Mouse (Mus musculus) gonadal fat pad, adult 2 months (tissue): ENCODE data around the gene Snx29. TPM values are rescaled to one million over a fixed set of nuclear protein-coding genes. Genes with fewer than 3 reads are reported as not detected.

Source experiments
- DNase-seq: peaks from one replicate; pipeline ENCODE4 v3.0.0-alpha.2; 2012; ENCODE audit warnings: low read depth
- polyA plus RNA-seq: library from polyadenylated mRNA; depleted of rRNA; stranded (reverse); fragments of >200 nt; gene quantifications from 2 replicates; pipeline ENCODE4 v1.2.3, GENCODE M21; 2012

Snx29 gene
- polyA plus RNA-seq, 1 experiment = 5.6 TPM

DNA sequence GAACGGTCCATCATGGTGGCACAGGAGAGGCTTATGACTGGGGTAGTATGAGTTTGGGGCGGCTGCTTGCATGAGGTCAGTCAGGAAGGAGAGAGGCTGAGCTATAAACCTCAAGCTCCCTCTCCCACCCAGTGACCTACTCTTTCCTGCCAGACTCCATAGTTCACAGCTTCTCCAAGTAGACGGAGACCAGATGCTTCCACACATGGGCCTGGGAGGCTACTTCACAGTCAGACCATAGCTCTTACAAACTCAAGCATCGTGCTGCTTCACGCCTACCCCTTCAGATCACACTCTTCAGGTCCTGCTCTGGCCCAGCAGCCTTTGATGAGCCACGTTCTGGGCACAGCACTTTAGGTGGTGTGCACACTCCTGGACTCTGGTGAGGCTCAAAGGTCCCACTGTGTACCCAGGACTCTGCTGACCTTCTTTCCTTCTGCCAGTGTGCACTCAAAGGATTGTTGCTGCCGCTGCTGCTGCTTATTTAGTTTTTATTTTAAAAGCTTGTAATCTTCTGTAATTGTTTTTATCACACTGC, 313.6 kb downstream of the Snx29 start:
- DNase-seq = no peak

DNA sequence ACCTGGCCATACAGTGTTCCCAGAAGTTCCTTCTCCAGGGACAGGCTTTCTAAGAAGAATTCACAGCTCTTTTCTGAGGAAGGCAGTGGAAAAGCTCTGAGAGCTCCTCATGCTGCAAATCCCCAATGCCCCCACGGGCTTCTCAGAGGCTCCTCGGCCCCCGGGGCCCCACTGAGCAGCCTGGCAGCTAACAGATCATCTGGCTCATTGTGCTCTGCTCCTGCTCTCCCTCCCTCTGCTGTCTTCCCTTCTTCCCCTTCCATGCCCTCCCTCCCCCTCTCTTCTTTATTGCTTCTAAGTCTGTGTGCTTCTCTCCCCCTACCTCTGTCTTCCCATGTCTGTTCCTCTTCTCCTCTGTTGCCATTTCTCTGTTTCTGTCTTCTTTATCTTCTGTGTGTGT, 314.2 kb downstream of the Snx29 start:
- no peak for DNase-seq

DNA sequence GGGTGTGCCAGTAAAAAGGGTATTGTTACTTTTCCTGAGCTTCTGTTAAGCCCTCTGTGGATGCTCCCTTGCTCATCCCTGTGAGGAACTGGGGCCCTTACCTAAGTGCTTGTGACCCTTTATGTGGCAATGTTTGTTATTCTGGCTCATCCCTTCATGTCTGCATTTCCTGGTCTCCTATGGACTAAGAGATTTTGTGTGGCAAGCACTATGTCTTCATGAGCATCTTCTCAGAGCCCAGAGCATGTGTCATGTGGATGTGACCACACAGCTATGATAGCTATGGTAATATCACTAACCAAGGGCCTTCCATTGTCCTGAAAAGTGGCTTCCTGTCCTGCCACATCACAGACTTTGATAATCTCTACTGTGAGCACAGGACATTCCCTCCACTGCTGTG, 315.1 kb downstream of the Snx29 start:
- no peak for DNase-seq

DNA sequence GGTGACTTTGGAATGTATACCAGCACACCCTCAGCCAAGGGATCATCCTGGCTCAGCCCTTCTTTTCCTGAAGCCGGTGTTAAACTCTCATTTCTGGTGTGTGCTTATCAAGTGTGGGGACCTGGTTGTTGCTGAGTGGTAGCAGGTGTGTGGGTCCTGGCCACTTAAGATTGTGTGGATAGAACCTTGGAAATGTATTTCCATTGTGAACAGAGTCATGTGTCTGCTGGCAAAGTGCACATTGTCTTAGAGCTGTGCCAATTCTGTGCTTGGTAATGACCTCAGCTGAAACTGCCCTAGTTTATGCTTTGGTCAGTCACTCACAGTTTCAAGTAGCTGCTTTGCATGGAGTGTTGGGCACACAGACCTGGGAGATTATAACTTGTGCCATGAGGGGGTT, 316.0 kb downstream of the Snx29 start:
- no peak for DNase-seq

DNA sequence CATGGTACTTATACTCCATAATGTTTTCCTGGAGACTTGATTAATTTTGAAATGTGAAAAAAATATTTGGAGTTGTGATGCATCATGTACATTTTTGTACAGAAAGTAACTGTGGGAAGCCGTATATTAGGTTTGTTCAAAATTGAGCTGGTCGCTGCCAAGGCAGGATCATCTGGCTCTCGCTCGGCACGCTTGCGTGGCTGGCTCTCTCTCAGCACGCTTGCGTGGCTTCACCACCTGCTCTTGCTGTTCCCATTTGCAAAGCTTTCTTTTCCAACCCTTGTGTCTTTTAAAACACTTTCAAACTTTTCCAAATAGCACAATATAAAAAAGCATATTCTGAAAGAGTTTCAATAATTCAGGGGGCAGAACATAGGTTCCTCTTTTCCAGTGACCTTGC, 317.2 kb downstream of the Snx29 start:
- DNase-seq = no peak

DNA sequence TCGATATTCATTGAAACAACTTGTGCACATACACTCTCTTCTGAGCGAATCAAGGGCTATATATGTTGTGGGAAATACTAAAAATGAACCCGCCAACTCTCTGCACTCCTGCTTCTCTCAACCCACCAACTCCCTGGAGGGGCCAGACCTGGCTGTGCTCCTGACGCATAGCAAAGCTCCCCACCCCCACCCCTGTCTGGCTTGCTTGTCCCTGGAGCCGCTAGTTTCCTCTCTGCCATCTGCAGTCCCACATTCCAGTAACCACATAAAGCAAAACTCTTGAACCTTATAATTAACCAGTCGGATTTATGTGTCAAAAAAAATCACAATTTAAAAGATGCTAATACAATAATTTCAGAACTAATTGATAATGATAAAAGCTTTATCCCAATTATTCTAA, 320.9 kb downstream of the Snx29 start:
- DNase-seq = no peak

DNA sequence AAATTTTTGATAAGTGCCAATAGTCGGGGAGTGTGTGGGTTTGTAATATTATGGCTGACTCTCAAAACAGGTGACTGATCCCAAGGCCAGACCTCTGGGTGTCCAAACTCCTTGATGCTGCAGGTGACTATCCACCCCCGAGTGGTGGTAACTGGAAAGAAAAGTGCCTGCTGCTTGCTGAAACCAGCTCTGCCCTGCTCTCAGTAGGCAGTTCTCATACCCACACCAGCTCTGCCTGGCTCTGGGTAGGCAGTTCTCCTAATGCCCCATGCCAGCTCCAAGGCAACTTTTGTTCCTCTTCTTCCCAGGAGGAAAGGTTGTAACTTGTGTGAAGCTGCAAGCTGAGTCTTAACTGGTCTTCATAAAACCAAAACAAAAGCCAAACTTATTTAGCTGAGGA, 321.7 kb downstream of the Snx29 start:
- DNase-seq = no peak

DNA sequence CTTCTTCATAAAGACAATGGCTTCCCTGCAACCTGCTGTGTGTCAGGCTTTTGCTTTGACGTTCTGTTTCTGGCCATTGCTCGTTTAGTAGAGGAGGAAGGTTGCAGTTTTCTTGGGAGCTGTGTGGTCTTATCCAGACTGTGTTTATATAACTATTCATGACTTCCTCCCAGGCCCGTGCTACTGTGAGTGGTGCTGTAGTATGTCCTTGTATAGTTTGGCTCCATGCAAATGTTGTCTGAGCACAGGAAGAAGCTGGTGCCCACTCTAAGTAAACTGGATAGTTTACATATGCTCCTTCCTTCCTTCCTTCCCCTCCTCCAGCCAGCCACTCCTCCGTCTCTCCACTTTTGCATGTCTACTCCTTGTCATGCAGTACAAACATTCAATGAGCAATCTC, 323.0 kb downstream of the Snx29 start:
- no peak for DNase-seq

DNA sequence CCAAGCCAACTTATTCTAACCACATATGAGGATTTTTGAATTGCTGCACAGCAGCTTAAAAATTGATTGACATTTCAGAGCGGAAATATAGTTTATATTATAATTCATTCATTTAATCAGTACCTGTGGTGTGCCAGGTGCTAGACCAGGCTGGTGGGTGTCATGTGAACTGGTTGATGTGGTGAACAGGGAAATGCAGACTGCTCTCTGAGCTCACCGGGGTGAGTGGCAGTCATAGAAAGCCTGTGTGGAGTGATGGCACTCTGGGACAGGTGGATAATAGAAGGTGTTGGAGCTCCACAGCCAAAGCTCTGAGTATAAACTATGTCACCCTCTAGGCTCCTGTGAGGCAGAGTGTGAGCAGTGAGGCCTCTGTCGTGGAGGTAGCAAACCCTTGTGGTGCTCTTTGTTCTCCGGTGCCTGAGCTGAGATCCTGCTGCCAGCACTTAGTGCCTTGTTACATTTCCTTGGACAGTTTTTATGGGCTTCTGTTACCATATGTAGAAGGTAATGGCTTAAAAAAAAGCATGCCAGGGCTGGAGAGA, 324.1 kb downstream of the Snx29 start:
- no peak for DNase-seq

DNA sequence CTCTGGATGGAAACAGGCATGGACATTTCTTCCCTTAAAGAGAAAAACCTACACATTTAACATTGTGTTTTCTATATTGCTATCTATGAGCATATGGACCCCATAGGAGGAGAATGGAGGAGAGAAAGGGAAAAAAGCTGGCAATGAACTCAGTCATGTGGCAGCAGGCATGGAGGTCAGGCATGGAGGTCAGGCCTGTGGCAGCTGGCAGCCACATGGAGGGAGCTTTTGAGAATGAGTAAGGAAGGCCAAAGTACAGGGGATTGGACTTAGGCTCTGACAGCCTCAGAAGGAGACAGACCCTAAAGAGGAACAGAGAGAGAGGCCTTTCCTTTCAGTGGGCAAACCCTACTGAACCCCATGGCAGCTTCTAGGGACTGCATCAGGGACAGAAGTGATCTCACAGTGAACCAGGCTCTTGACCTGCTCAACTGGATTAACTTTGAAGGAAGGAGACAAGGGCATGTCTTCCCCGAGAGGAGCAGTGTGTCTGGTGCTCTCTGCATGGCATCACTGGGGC, 325.5 kb downstream of the Snx29 start:
- no peak for DNase-seq

DNA sequence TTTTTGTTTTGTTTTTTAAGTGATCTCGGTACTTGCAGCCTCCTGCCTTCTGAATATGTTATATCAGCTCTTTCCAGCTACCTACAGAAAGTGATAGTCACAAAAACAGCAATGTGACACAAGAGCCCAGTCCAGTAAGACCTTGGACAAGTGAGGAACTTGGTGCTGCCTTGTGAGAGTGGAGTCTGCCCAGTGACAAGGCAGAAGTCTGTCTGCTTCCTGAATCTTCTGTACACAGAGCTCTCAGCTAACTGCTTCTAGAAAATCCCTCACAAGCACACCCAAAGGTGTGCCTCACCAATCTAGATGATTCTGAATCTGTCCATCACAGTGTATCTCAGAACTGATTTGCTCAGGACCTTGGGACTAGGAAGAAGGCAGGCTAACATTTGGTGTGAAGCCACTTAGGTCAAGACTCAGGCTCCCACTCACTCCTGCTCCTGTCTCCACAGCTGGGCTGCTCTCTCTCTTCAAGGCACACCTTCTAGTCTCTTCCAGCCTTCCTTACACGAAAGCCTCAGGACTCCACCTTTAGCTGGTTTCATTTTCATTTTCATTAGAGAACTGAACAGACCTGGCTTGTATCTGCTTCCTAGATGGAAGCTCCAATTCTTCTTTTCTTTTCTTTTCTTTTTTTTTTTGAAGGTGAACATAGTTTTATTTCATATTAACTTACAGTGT, 330.1 kb downstream of the Snx29 start:
- DNase-seq = no peak

DNA sequence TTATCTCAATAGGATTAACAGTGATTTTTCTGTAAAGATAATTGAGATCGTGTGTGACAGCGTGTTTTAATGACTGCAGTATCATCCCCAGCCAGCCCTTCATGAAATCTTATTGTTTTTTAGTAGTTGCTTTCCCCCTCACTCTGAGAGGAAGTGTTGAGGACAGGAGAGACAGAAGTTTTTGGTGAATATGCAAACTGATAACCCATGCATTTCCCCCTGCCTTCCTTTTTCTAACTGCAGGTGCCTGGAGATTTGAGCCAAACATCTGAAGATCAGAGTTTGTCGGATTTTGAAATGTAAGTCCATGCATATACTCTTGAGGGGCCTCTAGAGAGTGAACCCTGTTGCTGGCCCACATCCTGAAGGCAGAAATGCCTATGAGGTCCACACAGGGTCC, 333.2 kb downstream of the Snx29 start:
- DNase-seq = no peak

DNA sequence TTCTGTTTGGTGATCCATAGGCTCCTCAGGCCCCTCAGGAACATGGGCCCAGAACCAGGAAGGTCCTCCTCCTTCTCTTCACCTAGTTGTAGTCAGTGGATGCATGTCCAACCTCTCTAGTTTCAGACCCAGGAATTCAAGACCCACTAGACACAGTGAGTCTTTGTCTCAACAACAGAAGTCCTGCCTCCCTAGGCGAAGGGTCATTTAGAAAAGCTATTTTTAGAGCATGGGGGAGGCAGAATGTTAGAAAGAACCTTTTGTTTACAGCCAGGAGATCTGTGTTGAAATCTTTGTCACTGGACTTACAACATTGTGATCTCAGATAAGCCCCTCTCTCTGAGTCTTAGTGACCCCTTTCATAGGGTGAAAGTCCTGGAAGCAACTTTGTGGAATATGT, 334.4 kb downstream of the Snx29 start:
- DNase-seq = no peak

DNA sequence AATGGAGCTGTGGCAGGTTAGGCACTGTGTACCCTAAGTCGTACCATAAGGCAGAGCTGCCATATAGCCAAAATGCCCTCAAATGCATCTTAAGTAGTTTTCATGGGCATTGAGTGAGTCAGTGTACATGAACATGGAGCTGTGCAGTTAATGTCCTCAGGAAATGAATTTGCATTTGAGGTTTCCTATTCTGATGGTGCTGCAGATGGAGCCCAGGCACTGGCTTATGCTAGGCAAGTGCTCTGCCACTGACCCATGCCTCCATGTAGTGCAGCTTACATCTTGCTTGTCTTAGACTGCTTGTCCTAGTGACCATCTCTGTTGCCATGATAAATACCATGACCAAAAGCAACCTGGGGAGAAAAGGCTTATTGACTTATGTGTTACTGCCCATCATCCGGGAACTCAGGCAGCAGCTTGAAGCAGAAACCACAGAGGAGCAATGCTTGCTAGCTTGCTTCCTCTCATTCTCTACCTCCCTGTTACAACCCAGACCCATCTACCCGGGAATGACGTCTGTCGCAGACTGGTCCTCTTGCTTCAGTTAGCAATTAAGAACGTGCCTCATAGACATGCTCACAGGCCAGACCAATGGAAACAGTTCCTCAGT, 336.5 kb downstream of the Snx29 start:
- DNase-seq = no peak

DNA sequence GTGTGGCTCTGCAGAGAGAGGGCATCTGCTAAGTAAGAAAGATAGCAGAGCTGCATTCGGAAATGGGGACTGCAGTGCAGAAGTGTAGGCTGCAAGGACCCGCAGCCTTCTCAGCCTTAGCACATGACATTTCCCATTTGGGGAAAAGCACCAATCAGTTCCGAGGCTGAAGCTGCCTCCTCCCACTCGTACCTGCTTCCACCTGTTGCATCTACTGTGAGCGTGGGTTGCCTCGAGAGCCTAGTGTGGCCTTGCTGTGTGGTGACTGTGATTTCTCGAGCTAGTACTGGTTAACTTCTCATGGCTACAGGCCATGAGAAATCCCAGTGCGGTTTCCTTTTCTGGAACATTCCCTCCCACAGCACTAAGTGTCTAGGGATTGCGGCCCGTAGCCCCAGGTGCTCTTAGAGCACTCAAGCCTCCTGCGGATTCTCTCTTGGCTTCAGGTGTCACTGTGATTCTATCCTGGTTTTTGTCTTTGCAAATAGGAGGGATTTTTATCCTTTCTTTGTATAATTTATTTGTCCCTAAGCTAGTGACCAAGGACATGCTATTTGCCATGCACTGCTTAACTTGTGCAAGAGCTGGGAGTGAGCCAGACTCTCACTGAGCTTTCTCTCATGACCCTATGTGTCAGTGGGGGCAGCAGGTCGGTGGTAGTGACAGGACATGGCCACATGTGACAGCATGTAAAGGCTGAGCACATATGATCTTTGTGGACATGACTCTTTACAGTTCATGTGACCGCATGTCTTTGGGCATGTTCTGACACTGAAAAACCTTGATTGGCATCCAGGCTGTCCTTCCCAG, 342.4 kb downstream of the Snx29 start:
- DNase-seq = no peak

DNA sequence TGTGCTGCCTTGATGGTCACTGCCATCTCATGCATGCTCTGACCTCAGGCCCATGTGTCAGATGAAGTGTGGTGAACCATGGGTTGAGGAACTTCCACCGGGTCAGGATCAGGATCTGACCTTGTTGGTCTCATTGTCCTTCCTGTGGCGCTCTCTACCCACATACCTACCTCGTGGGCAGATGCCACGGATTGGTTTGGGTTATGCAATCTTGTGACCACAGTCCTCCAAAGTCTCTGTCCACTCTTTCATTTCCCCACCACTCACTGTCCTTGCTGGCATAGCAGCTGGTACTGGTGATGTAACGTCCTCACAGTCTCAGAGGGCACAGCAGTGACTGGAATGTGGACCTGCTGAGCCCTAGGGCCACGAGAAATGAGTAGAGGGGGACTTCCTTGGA, 343.2 kb downstream of the Snx29 start:
- no peak for DNase-seq

DNA sequence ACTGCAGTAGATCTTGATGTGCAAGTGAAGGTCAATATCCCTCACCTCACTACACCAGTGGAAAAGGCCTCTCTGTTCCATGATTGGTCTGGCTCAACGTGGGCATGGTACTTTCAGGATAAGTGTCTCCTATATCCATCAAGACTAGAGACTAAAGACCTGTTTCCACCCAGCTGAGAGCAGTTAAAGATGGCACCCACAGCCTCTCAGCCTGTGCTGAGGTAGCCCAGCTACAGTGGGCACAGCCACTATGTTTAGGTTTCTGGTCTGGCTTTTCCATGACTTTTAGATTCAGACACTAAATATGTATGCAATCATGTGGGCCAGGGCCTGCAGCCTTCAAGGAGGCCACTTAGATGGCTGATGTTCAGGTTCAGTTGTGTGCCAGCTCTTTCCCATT, 345.7 kb downstream of the Snx29 start:
- no peak for DNase-seq

DNA sequence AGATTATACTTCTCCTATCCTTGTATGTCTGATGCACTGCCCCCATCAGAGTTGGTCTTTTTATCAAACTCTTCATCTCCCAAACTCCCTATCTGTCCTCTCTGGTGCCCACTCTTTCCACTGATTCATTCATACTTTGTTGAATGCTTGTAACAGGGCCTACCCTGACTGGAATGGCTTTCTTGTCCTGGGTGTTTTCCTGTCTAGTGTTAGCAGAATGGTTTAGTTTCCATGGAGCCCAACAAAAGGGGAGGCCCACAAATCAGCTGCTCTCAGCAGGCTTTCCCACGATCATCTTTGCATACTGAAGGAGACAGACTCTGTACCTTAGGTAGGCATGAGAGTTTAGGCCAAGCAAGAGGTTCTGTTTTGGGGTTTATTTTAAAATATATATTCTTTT, 346.2 kb downstream of the Snx29 start:
- DNase-seq = no peak

DNA sequence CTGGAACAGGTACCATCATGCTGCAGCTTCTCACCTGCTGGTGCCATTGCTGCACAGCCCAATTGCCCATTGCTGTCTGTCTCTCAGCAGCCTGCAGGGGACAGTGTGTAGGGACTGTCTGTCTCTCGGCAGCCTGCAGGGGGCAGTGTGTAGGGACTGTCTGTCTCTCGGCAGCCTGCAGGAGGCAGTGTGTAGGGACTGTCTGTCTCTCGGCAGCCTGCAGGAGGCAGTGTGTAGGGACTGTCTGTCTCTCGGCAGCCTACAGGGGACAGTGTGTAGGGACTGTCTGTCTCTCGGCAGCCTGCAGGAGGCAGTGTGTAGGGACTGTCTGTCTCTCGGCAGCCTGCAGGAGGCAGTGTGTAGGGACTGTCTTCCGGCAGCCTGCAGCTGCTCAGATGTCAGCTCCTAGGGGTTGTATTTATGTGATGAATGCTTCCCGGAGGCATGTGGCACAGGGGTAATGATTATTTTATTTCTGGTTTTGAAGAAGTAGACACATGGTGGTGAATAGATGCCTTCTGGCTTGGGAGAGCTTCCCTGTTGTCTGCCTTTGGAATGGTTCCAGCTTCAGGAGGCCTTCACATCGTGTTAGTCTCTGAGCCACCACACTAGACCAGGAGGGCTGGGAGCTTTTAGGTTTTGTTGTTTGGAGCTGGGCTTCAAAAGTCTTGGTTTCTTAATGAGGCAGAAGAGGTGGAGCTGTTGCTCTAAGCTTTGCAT, 347.7 kb downstream of the Snx29 start:
- no peak for DNase-seq

DNA sequence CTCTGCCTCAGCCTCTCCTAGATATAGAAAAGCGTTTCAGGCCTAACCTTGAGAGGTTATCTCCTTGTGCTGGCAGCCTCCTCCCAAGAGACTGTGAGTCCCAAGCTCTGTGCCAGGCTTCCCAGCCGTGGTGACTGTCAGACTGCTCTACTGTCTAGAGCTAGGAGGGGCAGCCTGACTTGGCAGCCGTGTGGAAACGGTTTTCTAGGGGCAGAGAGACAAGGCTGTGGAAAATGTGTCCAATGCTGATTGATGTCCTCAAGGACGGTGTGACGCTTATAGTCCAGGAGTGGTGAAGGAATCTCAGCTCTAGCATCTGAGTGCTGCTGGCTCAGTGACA, 348.2 kb downstream of the Snx29 start:
- DNase-seq = no peak

DNA sequence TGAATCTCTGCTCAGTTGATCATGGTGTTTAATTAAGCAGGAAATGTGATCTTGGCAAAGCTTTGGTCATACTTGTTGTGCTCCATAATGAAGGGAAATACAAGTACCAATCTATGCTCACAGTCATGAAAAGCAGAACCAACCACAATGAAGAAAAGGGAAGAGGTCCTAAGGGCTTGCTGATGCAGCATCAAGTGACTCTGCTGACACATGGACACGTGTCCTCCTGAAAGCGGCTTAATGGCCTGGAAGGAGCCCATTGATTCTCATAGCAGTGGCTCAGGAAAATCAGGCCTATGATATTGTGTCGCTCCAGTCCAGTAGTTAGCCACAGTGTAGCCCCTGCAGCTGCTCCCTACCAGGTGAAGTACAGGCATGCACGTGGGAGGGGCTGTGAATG, 353.3 kb downstream of the Snx29 start:
- no peak for DNase-seq

DNA sequence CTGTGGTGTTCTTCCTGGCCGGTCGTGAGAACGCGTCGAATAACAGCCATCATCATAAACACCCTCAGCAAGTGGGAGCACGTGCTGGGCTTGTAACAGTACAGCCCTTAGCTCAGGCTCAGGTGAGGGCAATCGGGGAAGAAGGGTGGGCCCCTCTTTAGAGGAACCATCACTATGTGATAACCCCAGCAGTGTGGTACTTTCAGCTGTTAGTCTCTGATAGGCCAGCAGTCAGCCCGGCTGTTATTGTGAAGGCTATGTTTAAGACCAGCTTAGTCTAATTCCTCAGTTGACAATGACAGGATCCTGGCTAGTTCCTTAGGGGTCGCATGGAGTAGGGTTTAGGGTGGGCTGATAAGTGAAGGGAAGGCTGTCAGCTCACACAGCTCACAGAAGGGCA, 362.6 kb downstream of the Snx29 start:
- DNase-seq = no peak
